Mouse (Mus musculus) embryo, embryonic 10 days (tissue): ENCODE measurements at regions not wholly inside any gene's neighbourhood (a gene's known extent, or its start where the extent isn't known, plus 50 kb on each side); places are given as distances from the start of the nearest gene placed in this dataset.
A peak's percentile ranks its signal among the peaks of the same experiment; 100 is the strongest.

Experiments used
- DNase-seq: peaks from one replicate; pipeline ENCODE4 v3.0.0-alpha.2; 2015; ENCODE audit warnings: low spot score

DNA sequence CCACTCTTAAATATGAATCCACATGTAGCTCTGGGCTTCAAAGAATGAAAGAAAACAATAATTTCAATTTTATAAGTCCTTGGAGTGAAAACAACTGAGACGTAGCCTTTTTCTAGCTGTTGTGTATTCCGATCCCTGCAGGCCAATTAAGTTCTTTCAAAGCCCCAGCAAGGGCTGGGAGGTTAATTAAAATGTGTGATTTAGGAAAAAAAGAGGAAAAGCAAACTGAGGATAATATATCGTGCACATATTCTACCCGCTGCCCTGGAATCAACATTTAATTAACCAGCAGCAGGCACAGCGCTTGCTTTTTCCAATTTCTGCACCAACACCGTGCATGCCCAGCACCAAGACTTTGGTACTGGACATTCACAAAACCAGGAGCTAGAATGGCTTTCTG lies 167.0 kb downstream of the Nectin3 start:
- DNase-seq: no peak

DNA sequence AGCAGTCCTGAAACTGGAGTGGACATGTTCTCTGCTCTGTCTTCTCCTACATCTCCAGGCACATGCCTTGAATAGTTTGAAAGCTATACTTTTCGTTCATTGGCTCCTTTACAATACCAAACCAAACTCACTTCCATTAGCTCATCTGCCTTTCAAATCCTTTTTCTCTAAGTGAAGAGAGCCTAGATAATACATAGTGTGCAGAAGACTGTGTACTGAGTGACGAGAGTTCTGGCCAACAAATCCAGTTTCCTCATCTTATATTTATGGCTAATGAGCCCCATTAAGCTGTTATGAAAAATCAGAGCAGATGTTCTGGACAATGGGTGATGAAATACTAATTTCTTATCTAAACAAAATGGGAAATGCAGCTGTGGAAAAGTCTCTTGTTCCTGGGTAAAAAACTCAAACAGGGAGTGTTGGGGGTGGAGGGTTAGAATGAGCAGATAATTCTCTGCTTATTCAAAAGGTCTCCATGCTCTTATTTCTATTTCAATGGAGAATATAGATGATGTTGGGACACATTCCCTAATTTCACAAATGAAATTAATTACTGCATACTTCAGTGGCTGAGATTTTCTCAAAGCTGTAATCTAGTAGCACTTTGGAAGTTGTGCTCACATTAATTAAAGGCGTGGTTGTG lies 144.3 kb upstream of the Gm4737 start:
- DNase-seq: no peak

DNA sequence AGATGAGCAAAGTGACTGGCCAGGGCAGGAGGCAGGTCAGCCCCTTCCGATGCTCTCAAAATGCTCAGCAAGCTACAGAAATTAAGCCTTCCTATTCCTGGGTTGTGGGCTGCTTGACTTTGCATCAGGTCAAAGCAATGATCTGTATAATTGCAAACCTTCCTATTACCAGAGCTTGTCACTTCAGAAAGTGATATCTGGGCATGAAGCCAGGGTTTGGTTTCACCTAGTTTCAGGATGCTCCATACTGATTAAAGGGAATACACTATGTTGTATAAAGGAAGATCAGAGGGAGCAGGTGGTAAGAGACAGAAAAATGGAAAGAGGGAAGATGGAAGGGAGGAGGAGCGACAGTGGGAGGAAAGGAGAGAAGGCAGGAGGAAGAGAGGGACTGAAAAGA lies 142.3 kb upstream of the Gm4737 start:
- DNase-seq: no peak

GRCm38 (mm10) chr16:46296412-46296811 lies 141.5 kb upstream of the Gm4737 start:
- no peak for DNase-seq

GRCm38 (mm10) chr16:46293831-46294230 lies 139.0 kb upstream of the Gm4737 start:
- peak; percentile 60 for DNase-seq

DNA sequence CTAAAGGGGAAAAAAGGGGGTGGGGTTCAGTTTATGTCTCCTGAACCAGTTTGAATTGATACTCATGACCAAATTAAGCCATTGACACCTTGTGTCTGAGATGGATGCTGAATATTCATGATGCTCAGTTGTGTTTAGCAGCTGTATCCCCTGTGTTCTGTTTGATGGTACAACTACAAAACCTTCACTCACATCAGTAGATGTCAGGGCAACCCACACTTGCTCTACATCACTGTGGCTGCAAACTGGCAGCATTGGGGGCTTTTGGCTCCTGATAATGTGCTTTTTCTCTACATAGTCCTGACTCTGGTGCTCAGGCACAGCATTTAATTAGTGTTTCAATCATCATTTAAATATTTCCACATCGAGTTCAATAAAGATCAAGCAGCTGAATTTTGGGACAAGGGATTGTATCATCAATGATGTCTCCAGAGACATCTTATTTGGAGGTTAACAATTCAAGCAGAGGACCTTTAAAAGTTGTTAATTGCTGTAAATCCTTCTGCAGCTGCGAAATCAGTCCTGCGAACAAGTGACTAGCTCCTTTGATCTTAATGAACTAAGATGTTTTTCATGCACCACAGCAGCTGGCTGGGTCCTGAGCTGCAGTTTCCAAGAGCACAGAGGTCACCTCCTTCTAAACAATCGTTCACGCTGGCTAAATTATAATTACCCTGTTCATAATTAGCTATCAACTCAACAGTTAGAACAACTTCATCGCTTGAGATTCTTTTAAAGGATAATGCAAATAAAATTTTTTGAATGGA lies 136.4 kb upstream of the Gm4737 start:
- DNase-seq: no peak

DNA sequence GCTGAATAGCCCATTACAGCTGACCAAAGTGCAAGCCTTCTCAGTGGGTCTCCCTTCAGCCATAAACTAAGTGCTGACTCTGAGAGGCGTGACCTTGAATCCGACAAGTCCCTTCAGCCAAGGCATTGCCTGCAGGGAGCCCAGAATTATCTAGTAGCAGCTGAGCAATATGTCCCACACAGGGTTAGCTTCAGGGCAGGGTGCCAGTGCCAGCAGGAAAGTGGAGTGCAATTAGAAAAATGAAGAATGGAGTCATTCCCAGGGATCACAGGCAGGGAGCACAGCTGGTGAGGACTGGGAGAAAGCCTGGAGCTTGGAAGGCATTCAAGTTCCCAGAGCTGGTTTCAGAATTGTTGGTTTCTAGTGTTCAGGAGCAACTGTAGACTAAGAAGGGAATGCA lies 135.3 kb upstream of the Gm4737 start:
- DNase-seq: no peak

DNA sequence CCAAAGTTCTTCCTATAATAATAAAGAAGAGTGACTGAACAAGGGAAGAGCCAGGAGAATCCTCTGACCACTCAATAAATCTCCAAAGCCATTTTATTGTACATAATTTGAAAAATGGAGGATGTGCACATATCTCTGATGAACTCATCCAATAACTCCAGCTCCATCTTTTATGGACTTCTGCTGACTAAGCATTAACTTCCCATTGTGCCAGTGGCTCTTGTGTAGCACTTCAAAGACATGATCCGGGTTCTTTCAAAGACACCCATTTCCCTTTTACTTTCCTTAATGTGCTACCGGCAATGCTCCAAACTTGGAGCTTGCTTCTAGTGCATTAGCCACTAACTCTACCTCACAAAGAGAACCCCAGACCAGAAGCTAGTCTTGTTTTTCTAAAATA lies 112.7 kb upstream of the Gm4737 start:
- no peak for DNase-seq

GRCm38 (mm10) chr16:46251639-46252038 lies 96.8 kb upstream of the Gm4737 start:
- no peak for DNase-seq

- DNase-seq: no peak
Measured at GRCm38 (mm10) chr16:46250943-46251342, 96.1 kb upstream of the Gm4737 start.

DNA sequence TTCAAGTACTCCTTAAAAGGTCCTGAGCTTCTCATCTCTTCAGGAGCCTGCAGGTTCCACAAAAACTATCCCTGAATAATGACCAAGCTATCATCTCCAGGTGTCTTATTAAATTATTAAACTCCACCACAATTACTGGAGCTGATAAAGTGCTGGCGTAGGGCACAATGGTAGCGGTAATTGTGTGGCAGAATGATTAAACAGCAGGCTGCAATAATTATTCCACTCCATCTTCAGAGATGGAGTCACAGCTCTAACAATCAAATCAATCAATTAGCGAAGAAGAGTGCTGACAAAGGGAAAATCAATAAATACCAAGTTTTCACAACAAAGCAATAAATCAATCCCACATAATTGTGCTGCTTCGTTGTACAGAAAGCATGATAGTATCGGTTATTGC lies 90.7 kb upstream of the Gm4737 start:
- no peak for DNase-seq

- DNase-seq: no peak
Measured at GRCm38 (mm10) chr16:46228744-46229143, 73.9 kb upstream of the Gm4737 start.

DNA sequence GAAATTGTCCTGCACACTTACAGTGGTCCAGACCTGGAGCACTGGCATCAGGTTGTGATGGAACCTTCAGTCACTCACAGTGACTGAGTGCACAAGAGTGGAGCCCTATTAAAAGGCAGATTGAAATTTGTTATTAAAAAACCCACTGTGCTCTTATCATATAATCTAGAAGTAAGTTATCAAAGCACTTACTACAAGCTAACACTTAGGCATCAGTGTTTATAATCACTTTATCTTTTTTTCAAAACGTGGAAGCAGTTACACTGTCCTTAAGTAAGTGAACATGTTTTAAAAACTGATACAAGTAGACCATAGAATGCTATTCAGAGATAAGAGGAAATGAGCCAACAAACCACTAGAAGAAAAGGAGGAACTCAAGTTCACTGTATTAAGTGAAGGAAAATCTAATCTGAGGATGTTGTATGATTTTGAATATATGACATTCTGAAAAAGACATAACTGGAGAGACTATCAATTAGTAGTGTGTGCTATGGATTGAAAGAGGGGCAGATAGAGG lies 68.3 kb upstream of the Gm4737 start:
- no peak for DNase-seq

GRCm38 (mm10) chr16:46212504-46212903 lies 57.6 kb upstream of the Gm4737 start:
- DNase-seq: no peak

- DNase-seq: no peak
Measured at GRCm38 (mm10) chr16:46211914-46212313, 57.0 kb upstream of the Gm4737 start.

DNA sequence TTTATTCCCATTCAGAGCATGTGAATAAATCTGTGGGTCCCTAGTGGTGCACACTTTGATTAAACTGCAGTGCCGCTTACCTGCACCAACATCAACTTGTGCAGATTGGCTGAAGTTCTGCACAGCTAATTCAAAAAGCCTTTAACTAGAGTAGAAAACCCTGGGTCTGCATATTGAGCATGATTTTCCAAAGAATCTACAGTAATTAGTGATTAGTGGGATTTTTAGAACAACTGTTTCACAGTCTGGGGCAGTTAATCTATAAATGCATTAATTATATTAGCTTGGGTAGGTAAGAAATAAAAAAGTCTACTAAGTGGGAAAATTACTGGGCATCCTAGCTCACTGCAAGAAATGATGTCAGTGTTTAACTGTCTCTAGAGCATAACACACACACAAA lies 50.2 kb upstream of the Gm4737 start:
- no peak for DNase-seq
